Mouse (Mus musculus) right cerebral cortex, postnatal 4 days (tissue): ENCODE measurements around the gene Inpp5a.
"Not testable (repeated sequence)": the region's sequence is repeated elsewhere in the genome, so short reads cannot be mapped to it uniquely, and the experiment has no call there.

Experiments used
- DNase-seq: peaks from one replicate; pipeline ENCODE4 v3.0.0-alpha.2; 2022

The Inpp5a gene

DNA sequence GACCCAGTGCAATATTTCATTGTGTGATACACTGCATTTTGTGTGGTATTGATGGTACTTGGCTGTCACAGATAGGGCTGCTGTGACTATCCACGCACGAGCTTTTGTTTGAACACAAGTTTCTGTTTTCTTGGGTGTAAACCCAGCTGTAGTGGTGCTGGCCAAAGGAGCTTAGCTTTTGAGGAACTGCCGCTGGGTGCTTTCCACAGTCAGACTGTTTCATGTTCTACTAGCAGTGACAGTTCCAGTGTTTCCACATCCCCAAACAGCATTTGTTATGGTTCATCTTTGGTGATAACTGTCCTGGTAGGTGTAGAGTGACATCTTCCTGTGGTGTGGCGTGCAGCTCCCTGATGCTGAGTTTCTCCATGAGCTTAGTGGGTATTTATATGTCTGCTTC lies 13.8 kb downstream of the Inpp5a start:
- DNase-seq, result no peak

DNA sequence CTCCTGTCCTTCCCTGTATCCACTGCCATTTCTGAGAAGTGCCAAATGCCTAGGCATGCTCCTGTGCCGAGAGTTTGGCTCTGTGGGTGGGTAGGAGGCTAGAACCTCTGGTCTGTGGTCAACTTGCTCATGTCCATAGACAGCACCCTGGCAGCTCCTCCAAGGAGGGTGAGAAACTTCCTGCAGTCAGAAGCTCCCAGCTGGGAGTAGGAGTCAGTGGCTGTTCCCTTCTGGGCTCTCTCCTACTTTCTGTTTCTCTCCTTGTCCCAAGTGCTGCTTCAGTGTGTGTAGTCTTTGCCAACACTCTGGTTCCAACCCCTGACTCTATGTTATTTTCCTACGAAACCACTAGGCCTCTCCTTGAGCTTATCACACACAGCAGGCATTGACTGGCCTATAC lies 17.7 kb downstream of the Inpp5a start:
- no peak for DNase-seq

DNA sequence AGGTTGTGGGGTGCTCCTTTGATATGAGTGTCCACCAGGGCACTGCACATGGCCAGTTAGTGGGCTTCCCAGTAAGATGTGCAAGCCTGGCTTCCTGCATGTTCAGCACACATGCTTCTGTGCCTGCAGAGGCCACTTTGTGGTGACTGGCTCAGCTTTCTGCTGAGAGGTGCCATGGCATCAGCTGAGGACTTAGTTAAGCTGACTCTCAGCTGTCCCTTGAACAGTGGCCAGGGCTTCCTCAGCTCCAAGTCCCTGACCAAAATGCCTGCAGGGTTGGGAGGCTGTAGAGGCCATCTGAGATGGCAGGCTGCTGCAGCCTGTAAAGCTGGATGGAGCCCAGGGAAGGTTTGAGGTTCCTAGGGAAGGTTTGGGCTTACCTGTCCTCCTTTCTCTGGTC lies 19.1 kb downstream of the Inpp5a start:
- DNase-seq, result no peak

DNA sequence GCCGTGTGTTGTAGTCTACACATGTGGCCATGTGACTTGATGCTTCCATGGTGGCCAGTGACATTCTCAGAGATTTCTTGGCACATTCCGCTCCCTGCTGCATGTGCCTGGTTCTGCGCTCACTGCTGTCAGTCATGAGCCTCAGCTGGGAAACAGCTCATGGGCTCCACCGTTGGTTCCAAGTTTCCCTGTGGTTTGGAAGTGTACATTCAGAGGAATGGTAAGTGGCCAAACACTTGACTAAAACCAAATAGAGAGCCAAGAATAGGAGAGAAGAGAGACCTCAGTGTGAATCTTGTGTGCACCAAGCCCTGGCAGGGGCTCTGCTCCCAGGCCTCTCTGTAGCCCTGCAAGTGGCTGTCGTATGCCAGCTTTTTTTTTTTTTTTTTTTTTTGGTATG lies 21.0 kb downstream of the Inpp5a start:
- DNase-seq, result no peak

DNA sequence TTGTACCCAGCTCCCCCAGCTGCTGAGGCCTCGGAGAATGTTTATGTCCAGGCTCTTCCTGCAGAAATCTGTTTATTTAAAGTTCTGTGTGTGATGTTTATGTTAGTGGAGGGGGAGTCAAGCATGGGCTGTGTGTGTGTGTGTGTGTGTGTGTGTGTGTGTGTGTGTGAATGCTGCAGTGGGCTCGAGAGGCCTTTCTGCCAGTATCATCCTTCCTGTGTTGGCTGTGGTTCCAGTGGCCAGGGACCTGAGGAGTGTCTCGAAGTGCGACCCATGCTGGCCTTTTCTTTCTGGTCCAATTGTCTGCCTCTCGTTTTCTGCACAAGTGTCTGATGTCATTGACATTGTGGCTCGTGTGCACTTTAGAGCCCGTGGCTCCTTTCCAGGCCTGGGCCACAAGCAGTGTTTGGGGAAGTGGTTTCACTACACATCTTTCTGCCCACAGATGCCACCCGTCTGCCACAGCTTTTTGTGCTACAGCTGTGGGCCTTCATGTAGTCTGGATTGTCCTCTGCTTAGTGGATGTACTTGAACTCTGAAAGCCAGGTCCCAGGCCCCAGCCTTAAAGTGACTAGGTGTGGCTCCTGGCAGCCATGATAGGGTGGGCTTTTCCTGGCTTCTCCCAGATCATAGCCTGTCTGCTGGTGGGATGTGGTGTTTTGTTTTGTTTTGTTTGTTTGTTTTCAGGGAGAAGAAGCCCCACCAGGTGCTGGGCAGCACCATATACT lies 23.5 kb downstream of the Inpp5a start:
- no peak for DNase-seq

DNA sequence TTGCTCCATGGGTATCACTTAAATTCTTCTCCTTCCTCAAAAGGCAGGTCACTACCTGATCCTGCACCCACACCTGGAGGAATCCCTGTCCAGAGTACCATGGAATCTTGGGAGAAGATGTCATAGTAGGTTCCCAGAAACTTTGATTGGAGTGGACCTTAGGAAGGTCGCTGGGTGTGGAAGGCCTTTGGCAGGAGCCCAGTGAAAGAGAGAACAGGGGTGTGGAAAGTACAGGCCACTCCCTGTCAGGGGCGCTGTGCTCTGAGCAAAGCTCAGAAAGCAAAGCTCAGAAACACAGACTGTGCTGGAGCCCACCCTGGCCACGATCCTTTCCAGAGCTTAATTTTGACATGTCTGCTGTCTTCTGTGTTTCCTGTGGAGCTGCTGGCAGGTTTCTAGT lies 24.5 kb downstream of the Inpp5a start:
- DNase-seq, result no peak

DNA sequence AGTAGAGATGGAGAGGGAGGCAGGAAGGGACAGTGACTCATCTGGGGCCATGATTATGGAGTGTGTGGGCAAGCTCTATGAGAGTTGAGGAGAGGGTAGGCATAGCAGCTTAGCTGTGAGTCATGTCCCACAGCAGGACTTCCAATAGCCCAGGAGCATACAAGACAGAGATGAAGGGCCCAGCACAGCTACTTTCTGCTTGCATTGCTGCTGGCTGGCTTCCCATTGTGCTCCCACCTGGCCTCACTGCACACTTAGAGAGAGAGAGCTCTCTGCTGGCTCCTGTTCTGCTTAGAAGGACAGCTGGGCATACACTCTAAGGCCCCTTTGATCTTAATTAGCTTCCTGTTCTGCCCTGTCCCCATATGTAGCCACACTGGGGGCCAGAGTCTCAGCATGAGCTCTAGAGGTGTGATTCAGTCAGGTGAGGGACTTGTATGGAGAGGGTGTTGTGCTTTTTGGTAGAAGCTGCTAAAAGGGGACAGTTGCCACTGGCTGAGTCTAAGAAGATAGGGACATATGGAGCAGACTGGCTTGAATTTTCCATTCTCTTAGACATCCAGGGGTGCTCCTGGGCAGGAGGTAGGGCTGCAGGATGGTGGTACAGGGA lies 26.8 kb downstream of the Inpp5a start:
- DNase-seq, result no peak

DNA sequence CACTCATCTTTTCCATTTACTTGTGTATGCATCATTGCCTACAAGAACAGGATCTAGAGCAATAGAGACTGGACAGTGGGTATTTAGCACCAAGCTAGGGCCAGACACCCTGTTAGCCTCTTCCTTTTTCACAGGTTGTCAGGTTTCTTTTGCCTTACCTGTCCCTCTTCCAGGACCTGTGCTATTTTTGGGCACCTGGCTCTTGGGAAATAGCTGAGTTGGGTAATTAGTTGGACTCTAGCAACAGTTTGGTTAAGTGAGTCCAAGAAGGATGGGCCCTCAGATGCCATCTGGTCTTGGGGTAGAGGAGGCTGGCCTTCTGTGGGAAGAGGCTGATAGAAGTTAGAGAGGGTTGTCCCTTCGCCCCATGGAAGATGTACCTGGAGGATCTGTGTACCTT lies 29.5 kb downstream of the Inpp5a start:
- no peak for DNase-seq

DNA sequence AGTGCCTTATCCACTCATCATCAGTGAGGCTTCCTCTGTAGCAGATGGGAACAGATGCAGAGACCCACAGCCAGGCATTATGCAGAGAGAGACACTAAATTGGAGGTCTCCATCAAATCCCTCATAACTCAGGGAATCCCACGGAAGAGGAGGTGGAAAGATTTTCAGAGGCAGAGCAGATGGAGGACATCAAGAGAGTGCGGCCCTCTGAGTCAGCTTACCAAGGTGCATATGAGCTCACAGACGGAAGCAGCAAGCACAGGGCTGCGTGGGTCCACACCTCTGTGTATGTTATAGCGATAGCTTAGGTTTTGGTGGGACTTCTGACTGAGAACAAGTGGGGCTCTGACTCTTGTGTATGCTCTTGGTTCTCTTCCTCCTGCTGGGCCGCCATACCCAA lies 33.9 kb downstream of the Inpp5a start:
- no peak for DNase-seq

DNA sequence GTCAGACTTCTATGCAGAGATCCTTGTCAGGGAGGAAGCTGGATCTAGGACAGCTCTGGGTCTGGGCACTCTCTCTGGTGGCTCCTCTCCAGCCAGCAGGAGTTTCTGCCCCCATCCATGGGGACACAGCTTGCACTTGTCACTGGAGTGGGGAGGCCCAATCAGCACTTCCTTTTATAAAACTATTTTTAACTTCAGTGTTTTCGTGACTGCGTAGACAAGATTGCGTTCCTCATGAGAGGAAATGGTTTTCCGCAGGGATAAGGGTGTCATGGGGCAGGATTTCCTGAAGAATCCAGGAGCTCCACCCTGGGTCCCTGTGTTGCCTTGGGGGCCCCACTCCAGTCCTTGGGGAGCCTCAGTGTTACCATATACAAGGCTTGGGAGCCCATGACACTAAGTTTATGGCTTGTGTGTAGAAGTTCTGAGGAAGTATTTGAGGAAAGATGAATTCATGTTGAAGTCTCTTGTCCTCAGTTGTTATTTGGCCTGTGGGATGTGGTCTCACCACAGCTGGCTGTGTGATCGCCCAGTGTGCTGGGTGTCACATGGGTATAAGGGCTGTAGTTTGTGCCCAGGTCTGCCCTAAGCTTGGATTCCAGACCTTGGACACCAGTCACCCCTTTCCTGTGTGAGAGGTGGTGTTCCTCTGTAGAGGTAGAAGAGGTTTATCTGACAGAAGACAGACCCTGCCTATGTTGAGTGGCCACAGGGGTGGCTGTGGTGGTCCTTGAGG lies 45.4 kb downstream of the Inpp5a start:
- DNase-seq, result no peak

DNA sequence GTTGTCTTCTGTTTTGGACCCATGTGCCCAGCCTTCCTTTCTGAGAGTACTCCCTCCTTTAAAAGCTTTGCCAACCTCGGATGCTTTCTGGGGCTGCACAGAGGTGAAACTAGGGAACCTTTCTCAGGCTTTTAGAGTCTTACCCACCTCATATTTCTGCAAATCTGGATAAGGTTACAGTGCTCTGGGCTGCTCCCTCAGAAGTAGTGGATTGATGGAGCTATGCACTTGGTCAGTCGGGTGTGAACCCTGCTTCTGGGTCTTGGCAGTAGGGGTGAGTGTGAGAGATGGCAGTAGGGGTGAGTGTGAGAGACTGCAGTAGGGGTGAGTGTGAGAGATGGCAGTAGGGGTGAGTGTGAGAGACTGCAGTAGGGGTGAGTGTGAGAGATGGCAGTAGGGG lies 46.0 kb downstream of the Inpp5a start:
- DNase-seq, result not testable (repeated sequence)

DNA sequence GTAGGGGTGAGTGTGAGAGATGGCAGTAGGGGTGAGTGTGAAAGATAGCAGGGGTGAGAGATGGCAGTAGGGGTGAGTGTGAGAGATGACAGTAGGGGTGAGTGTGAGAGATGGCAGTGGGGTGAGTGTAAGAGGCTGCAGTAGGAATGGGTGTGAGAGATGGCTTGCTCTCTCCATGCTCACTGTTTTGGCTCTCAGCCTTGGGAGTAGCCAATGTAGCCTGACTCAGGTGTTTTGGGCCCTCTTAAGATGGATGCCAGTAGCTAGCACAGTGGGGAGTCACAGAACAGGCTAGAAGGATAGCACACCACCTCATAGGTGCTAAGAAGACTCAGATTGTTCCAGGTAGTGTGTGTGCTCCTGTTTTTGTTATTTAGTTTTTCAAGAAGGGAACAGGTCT lies 46.8 kb downstream of the Inpp5a start:
- DNase-seq, result no peak

DNA sequence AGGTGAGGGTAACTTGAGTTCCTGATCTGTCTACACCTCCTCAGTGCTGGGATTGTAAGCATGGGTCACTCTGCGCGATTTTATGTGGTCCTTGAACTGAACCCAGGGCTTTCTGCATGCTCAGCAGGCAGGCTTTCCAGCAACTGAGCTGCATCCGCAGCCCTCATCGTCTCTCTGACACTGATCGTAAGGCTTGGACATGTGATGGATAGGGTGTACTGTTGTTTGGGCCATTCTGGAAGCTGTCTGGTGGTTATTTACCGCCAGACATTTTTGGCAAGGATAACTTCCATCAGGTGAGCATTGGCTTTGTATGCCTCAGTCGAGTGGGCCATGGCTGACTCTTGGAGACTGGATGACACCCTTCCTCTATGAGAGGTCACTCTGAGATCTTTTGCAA lies 48.0 kb downstream of the Inpp5a start:
- DNase-seq, result no peak

DNA sequence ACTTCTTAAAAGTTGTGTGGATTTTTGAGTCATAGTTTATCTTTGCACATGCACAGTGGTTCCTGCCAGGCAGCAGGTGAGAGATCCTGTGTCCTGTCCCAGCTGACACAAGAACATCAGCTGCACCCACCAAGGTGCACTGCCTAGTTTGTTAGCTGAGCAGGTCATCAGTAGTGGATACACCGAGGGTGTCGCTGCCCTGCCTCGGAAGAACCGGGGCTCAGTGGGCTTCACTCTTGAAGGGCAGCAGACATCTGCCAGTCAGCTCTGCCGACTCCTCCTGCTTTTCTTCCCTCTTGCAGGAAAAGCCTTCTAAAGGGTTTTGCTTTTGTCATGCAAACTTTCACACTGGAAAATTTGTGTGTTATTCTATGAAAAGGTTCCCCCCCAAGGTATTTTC lies 48.6 kb downstream of the Inpp5a start:
- no peak for DNase-seq

DNA sequence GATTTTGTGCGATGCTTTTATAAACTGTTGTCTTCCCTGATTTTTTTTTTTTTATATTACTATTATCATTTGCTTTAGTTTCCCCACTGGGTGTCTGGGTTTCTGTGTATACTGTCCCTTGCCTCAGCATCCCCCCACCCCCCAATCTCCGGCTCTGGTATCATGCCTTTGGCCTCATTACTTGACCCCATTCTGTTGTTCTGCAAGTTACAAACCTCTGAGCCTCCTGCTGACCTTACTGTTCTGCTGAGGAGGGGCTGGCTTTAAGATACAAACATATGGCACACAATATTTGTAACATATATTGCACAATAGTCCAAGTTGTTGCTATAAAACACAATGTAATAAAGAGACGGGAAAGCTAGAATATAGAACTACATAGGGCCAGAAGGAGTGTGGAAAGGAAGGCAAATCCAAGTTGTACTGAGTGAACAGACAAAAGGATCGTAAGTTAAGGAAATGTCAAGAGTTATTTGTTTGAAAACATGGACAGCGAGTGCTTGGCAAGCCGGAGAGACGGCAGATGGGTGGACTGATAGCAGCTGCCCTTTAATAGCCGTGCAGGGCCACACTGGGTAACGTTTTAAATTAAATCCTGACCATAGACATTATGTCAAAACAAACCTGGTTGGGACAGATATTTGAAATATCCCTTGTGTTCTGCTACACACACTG lies 49.2 kb downstream of the Inpp5a start:
- DNase-seq, result no peak

DNA sequence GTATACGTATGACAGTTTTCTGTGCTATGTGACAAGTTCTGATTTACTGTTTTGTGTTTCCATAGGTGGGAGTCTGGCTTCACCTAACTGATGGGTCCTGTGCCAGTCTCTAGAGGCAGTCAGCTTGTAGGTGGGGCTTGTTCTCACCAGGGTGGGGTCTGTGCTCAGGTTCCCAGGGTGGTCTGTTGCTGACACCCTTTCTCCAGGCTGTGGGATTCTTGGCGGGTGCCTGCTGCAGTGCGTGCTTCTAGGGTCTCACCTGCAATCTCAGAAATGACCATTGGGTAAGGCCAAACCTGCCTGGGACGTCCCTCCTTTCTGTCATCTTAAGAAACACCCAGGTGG lies 49.7 kb downstream of the Inpp5a start:
- DNase-seq, result no peak

DNA sequence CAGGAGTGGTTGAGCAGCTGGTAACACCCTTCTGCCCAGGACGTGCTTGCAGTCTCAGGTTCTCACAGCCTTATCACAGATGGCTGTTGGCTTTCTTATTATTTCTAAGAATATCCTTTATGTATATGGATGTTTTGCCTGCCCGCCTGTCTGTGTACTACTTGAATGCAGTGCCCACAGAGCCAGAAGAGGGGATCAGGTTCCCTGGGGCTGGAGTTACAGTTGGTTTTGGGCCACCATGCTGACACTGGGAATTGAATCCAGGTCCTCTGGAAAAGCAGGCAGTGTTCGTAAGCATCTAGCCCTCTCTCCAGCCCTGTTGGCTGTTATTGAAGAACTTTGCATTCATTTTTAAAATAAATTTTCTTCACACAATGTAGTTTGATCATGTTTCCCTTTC lies 50.1 kb downstream of the Inpp5a start:
- DNase-seq, result no peak

DNA sequence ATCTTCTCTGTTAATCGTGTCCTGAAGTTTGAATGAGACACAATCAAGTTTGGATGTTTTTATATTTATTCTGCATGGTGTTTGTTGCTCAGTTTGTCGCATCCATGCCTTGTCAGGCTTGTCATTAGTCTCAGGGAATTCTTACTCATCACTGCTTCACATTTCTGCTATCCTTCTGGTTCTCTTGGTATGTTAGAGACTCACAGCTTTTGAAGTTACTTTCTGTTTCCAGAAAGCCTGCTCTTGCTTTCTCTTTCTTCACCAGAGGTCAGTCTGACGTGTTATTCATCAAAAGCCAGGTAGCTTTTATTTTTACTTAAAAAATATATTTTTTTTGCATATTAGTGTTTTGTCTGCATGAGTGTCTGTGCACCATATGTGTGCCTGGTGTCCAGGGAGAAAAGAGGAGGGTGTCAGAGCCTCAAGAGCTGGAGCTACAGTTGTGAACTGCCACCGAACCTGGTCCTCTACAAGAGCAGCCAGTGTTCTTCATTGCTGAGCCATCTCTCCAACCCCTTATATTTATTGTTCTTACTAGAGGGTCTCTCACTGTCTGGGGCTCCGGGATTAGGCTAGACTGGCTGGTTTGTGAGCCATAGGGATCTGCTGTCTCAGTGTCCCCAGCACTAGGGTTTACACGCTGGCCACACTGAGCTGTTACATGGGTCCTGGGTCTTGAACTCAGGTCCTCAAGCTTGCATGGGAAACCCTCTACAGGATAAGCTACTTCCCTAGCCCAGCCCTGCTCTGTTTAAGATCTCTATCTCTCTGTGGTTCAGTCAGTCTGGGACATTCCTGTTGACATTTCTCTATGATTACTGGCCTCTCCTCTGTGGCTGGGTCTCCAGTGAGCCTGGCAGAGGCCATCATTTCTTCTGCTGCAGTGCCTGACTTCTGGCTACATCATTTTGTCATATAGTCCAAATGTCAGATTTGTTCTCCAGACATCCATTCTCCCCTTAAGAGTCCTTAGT lies 51.3 kb downstream of the Inpp5a start:
- no peak for DNase-seq

DNA sequence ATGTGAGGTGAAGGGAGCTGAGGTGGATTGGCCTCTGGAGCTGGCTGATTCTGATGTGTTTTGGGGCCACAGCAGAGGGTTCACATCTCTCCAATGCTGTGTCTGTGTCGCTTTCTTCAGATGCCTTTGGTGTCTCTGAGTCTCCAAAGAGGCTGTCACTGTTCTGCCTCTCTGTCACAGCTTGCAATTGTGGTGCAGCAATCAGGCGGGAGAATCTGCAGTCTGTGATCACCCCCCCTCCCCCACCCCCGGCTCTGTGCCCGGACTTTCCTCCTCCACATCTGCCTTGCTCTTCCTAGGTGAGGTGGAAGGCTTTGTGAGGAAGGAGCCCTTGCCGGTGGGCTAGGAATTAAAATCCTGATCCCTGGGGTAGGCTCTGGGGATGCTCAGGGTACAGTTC lies 52.1 kb downstream of the Inpp5a start:
- no peak for DNase-seq

DNA sequence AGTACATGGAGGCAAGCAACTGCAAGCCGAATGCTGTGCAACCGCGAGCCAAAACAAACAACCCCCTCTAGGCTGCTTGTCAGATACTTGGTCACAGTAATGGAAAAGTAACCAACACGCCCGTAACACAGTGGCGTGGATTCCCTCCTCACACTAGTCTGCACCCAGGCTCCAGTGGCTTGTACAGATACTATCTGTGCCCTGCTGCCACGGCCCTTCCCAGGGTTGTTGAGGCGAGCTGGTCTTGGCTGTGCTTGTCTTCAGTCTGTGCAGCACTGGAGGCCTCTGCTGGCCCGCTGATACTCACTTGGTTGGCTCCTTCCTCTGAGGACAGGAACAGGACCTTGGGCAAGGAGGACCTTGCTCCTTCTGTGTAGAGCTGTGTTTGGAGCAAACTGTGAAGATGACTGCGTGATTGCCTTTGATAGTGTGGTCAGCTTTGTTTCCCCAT lies 52.9 kb downstream of the Inpp5a start:
- no peak for DNase-seq

DNA sequence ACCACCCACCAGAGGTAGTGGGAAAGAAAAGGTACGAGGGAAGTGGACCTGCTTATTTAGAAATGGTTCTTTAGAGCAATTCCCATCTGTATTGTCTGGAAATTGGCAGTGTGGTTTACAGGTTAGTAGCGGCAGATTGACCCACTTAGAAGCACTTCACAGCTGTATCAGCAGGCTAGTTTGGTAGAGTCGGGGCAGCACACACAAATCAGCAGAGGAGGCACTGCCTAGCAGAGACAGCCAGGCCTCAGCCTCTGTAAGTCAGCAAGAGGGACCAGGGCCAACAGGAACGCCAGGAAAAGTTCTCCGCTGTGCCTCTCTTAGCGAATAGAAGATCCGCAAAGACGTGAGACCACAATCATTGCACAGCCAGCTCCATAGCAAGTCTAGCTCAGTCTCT lies 56.7 kb downstream of the Inpp5a start:
- no peak for DNase-seq

DNA sequence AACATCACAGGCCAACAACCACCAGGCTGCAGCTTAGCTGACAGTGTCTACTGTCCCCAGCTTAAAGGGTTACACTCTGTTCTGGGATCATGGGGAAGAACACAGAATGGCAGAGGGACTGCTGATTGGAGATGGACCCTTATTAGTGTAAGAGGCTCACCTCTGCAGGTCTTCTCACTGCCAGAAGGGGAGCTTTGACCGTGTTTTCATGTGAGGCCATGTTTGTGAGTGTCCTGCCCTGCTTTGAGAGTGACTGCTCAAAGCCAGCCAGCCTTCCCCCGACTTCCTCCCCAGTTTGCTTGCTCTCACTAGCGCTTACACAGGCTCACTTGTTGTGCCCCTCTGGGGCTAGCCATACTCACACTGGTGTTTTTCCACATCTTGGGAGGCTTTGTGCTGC lies 58.5 kb downstream of the Inpp5a start:
- DNase-seq, result no peak
